Mouse (Mus musculus): ENCODE data around the gene Gm14326. TPM values are rescaled to one million over a fixed set of nuclear protein-coding genes. Genes with fewer than 3 reads are reported as not detected.
"Not testable (repeated sequence)": the region's sequence is repeated elsewhere in the genome, so short reads cannot be mapped to it uniquely, and the experiment has no call there.

Gm14326 gene
- 26.1 and 28.1 TPM in 2 replicates for total RNA-seq (2012; rRNA removed)

DNA sequence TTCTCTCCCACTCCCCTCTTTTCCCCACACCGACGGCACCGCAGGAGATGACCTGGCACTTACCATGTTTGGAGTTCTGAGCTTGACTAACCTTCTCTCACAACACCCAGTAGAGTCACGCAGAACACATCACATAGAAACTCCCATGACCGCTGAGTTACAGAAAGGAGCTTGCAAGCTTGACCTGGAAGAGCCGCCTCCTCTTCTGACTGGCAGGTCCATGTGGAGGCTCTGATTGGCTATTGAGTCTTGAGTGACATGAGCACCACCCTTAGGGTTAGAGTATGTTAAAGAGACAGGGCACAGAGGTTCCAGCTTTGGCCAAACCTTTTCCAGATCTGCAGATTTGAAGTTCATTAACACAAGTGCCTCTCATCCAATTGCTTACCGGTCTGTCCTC is at the start of gene Gm14326:
TSS of gene Gm14326 (minus strand) at position 153 of the 400 bp plus-strand sequence.
- peak within 1 kb of the TSS; percentile 63 for H3K9ac ChIP-seq (ENCODE audit: insufficient read depth, low read depth, low read length, poor library complexity, severe bottlenecking)

DNA sequence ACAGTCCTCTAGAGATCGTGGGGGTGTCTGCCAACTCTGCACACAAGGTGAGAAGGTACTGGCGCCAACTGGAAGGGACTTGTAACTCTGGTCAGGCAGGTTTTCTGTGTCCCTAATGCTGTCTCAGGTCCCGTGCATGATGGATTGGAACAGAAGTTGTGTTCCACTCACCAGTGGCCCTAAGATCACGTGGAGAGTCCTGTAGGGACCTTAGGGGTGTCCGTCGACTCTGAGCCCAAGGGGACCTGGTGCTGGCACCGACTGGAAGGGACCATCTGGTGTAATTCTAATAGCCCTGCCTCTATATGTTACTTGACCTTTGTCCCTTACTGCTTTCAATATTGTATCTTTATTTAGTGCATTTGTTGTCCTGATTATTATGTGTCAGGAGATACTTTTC is 17.7 kb upstream of the Gm14326 start:
- DNase-seq (ENCODE audit: low read depth, low spot score); H3K27ac ChIP-seq (ENCODE audit: insufficient read depth, low read depth, low read length, poor library complexity, severe bottlenecking); H3K4me1 ChIP-seq (ENCODE audit: control insufficient read depth in 2 of 2, insufficient read depth in 2 of 2, low read length in 2 of 2, poor library complexity in 1 of 2); H3K36me3 ChIP-seq (ENCODE audit: control insufficient read depth, insufficient read depth, low read length, poor library complexity, severe bottlenecking); in situ Hi-C loops (cut with MboI; ENCODE audit: low sequenced_read_pairs in 2 of 2, unreplicated experiment in 2 of 2); H3K4me3 ChIP-seq (ENCODE audit: insufficient read depth in 1 of 2, low read depth in 1 of 2, low read length in 2 of 2, poor library complexity in 1 of 2, severe bottlenecking in 1 of 2); H3K9me3 ChIP-seq (ENCODE audit: control insufficient read depth, insufficient read depth, low read depth, low read length); H3K9ac ChIP-seq (ENCODE audit: insufficient read depth, low read depth, low read length, poor library complexity, severe bottlenecking): not testable (repeated sequence)

More for the DNA sequence above, at the start of gene Gm14326:
- H3K27ac ChIP-seq (ENCODE audit: insufficient read depth, low read depth, low read length, poor library complexity, severe bottlenecking); H3K36me3 ChIP-seq (ENCODE audit: control insufficient read depth, insufficient read depth, low read length, poor library complexity, severe bottlenecking); H3K4me1 ChIP-seq (ENCODE audit: control insufficient read depth in 2 of 2, insufficient read depth in 2 of 2, low read length in 2 of 2, poor library complexity in 1 of 2); in situ Hi-C loops (cut with MboI; ENCODE audit: low sequenced_read_pairs in 2 of 2, unreplicated experiment in 2 of 2); H3K9me3 ChIP-seq (ENCODE audit: control insufficient read depth, insufficient read depth, low read depth, low read length): not testable (repeated sequence)
- peak; percentile 1 for DNase-seq (ENCODE audit: low read depth, low spot score)
- peak within 1 kb of the TSS; percentile 68 to 71 for H3K4me3 ChIP-seq (ENCODE audit: insufficient read depth in 1 of 2, low read depth in 1 of 2, low read length in 2 of 2, poor library complexity in 1 of 2, severe bottlenecking in 1 of 2)

DNA sequence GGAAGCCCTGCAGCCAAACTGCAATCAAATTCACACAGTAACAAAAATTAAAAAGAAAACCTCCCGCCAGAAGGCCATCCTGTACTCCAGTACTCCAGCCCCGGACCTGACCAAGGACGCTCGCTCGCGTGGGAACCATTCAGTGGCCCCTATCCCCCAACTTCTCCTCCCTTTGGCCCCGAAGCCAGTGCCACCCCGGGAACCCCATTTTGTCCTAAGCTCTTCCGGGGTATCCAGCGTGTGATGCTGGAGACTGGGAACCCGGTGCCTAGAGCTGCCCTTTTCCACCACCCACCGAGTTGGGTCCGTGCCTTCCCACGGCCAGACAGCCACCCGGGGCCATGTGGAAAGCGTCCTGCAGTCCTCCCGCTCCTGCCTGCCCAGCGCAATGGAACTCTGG is 363 bp downstream of the Gm14326 start:
- H3K9me3 ChIP-seq (ENCODE audit: control insufficient read depth, insufficient read depth, low read depth, low read length); in situ Hi-C loops (cut with MboI; ENCODE audit: low sequenced_read_pairs in 2 of 2, unreplicated experiment in 2 of 2); H3K27ac ChIP-seq (ENCODE audit: insufficient read depth, low read depth, low read length, poor library complexity, severe bottlenecking); H3K36me3 ChIP-seq (ENCODE audit: control insufficient read depth, insufficient read depth, low read length, poor library complexity, severe bottlenecking); DNase-seq (ENCODE audit: low read depth, low spot score); H3K4me1 ChIP-seq (ENCODE audit: control insufficient read depth in 2 of 2, insufficient read depth in 2 of 2, low read length in 2 of 2, poor library complexity in 1 of 2): not testable (repeated sequence)
- H3K4me3 ChIP-seq (ENCODE audit: insufficient read depth in 1 of 2, low read depth in 1 of 2, low read length in 2 of 2, poor library complexity in 1 of 2, severe bottlenecking in 1 of 2) = peak overlapping the region; percentile 66 to 71
- peak overlapping the region; percentile 63 for H3K9ac ChIP-seq (ENCODE audit: insufficient read depth, low read depth, low read length, poor library complexity, severe bottlenecking)

DNA sequence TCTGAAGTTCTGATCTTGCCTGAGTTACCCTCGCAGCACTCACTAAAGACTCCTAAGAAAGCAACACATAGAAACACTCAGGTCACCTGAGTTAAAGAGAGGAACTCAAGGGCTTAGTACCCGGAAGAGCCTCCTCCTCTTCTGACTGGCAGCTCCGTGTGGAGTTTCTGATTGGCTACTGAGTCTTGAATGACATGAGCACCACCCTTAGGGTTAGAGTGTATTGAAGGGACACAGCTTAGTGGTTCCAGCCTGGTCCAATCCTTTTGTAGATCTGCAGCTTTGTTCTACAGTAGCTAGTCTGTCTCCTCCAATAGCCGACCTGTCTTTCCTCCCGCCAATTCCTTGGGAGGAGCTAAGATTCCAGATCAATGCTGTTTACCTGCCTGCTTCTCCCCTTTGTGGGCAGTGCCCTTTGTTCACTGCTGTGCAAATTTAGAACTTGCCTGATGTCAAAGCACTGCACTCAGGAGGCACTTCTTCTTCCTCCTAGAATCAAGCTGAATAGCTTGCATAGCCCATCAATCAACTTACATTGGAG is 31.5 kb downstream of the Gm14326 start, which contains the start of gene Zfp972:
TSS of gene Zfp972 (minus strand) at position 51 of the 541 bp plus-strand sequence.
- in situ Hi-C loops (cut with MboI; ENCODE audit: low sequenced_read_pairs in 2 of 2, unreplicated experiment in 2 of 2); H3K27ac ChIP-seq (ENCODE audit: insufficient read depth, low read depth, low read length, poor library complexity, severe bottlenecking); H3K36me3 ChIP-seq (ENCODE audit: control insufficient read depth, insufficient read depth, low read length, poor library complexity, severe bottlenecking); H3K4me1 ChIP-seq (ENCODE audit: control insufficient read depth in 2 of 2, insufficient read depth in 2 of 2, low read length in 2 of 2, poor library complexity in 1 of 2); H3K9me3 ChIP-seq (ENCODE audit: control insufficient read depth, insufficient read depth, low read depth, low read length): not testable (repeated sequence)
- peak within 1 kb of the TSS; percentile 60 to 84 for H3K4me3 ChIP-seq (ENCODE audit: insufficient read depth in 1 of 2, low read depth in 1 of 2, low read length in 2 of 2, poor library complexity in 1 of 2, severe bottlenecking in 1 of 2)
- DNase-seq (ENCODE audit: low read depth, low spot score) = peak; percentile 17
- peak within 1 kb of the TSS; percentile 52; the same call in 1 of the 2 replicates for H3K9ac ChIP-seq (ENCODE audit: insufficient read depth, low read depth, low read length, poor library complexity, severe bottlenecking)

DNA sequence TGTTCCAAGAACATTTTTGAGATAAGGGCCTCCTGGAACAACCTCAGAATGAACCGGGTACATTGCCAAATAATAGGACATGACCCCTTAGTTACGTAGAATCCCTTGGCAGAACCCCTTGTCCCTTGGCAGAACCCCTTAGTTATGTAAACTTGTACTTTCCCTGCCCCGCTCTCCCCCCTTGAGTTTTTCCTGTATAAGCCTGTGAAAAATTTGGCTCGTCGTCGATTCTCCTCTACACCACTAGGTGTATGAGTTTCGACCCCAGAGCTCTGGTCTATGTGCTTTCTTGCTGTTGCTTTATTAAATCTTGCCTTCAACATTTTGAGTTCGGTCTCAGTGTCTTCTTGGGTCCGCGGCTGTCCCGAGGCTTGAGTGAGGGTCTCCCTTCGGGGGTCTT is 53.8 kb downstream of the Gm14326 start:
- H3K27ac ChIP-seq (ENCODE audit: insufficient read depth, low read depth, low read length, poor library complexity, severe bottlenecking); H3K4me1 ChIP-seq (ENCODE audit: control insufficient read depth in 2 of 2, insufficient read depth in 2 of 2, low read length in 2 of 2, poor library complexity in 1 of 2); H3K9ac ChIP-seq (ENCODE audit: insufficient read depth, low read depth, low read length, poor library complexity, severe bottlenecking); H3K36me3 ChIP-seq (ENCODE audit: control insufficient read depth, insufficient read depth, low read length, poor library complexity, severe bottlenecking); DNase-seq (ENCODE audit: low read depth, low spot score); H3K9me3 ChIP-seq (ENCODE audit: control insufficient read depth, insufficient read depth, low read depth, low read length); in situ Hi-C loops (cut with MboI; ENCODE audit: low sequenced_read_pairs in 2 of 2, unreplicated experiment in 2 of 2); H3K4me3 ChIP-seq (ENCODE audit: insufficient read depth in 1 of 2, low read depth in 1 of 2, low read length in 2 of 2, poor library complexity in 1 of 2, severe bottlenecking in 1 of 2): not testable (repeated sequence)

DNA sequence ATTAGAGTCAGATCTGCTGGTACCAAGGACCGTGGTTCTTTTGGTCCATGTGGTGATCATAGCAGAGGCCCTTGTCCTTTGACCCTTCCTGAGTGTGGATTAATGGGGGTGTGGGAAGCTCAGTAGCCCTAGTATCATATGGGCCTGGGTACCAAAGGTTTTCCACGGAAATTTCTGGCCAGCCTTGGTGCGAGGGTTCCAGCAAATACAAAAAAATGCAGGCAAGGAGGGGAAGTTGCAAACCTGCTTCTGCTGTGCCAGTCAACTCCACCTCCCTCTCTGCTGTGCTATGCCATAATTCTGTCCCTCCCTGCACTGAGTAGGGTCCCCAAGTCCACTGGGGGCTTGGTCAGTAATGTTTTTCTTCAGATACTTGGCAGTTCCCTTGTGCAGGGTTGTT is 58.9 kb downstream of the Gm14326 start:
- H3K36me3 ChIP-seq (ENCODE audit: control insufficient read depth, insufficient read depth, low read length, poor library complexity, severe bottlenecking); H3K9ac ChIP-seq (ENCODE audit: insufficient read depth, low read depth, low read length, poor library complexity, severe bottlenecking); H3K27ac ChIP-seq (ENCODE audit: insufficient read depth, low read depth, low read length, poor library complexity, severe bottlenecking); in situ Hi-C loops (cut with MboI; ENCODE audit: low sequenced_read_pairs in 2 of 2, unreplicated experiment in 2 of 2); DNase-seq (ENCODE audit: low read depth, low spot score); H3K4me3 ChIP-seq (ENCODE audit: insufficient read depth in 1 of 2, low read depth in 1 of 2, low read length in 2 of 2, poor library complexity in 1 of 2, severe bottlenecking in 1 of 2); H3K9me3 ChIP-seq (ENCODE audit: control insufficient read depth, insufficient read depth, low read depth, low read length); H3K4me1 ChIP-seq (ENCODE audit: control insufficient read depth in 2 of 2, insufficient read depth in 2 of 2, low read length in 2 of 2, poor library complexity in 1 of 2): not testable (repeated sequence)

DNA sequence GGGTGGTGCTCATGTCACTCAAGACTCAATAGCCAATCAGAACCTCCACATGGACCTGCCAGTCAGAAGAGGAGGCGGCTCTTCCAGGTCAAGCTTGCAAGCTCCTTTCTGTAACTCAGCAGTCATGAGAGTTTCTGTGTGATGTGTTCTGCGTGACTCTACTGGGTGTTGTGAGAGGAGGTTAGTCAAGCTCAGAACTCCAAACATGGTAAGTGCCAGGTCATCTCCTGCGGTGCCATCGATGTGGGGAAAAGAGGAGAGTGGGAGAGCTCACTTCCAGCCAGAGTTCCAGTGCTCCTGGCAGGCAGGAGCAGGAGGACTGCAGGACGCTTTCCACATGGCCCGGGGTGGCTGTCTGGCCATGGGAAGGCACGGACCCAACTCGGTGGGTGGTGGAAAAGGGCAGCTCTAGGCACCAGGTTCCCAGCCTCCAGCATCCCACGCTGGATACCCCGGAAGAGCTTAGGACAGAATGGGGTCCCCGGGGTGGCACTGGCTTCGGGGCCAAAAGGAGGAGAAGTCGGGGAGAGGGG is 60.0 kb downstream of the Gm14326 start, which contains the start of gene Gm14327:
TSS of gene Gm14327 (plus strand) at position 51 of the 533 bp plus-strand sequence.
- H3K27ac ChIP-seq (ENCODE audit: insufficient read depth, low read depth, low read length, poor library complexity, severe bottlenecking); in situ Hi-C loops (cut with MboI; ENCODE audit: low sequenced_read_pairs in 2 of 2, unreplicated experiment in 2 of 2); H3K36me3 ChIP-seq (ENCODE audit: control insufficient read depth, insufficient read depth, low read length, poor library complexity, severe bottlenecking); H3K9me3 ChIP-seq (ENCODE audit: control insufficient read depth, insufficient read depth, low read depth, low read length); H3K4me1 ChIP-seq (ENCODE audit: control insufficient read depth in 2 of 2, insufficient read depth in 2 of 2, low read length in 2 of 2, poor library complexity in 1 of 2); DNase-seq (ENCODE audit: low read depth, low spot score): not testable (repeated sequence)
- Histone ChIP-seq H3K9ac (ENCODE audit: insufficient read depth, low read depth, low read length, poor library complexity, severe bottlenecking) (peak within 1 kb of the TSS; percentile 57), H3K4me3 (ENCODE audit: insufficient read depth in 1 of 2, low read depth in 1 of 2, low read length in 2 of 2, poor library complexity in 1 of 2, severe bottlenecking in 1 of 2) (peak within 1 kb of the TSS; percentile 63 to 69)

DNA sequence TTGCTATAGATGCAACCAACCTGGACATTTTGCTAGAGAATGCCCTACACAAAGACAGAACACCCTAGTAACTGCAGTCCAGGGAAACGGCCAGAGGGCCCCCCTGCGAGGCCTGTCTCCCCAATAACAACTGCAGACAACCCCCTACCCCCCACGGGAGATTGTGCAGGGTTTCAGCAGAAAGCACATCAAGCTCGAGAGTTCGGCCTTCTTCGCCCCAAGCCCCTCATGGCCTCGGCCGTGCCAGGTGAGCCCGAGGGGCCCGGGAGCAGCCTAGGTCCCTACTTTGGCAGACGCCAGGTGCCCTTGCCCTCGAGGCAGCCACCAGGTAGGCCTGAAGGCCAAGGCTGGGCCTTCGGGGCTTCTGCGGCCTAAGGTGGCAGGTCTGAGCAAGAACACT is 69.4 kb downstream of the Gm14326 start:
- H3K9me3 ChIP-seq (ENCODE audit: control insufficient read depth, insufficient read depth, low read depth, low read length); in situ Hi-C loops (cut with MboI; ENCODE audit: low sequenced_read_pairs in 2 of 2, unreplicated experiment in 2 of 2); DNase-seq (ENCODE audit: low read depth, low spot score); H3K36me3 ChIP-seq (ENCODE audit: control insufficient read depth, insufficient read depth, low read length, poor library complexity, severe bottlenecking); H3K27ac ChIP-seq (ENCODE audit: insufficient read depth, low read depth, low read length, poor library complexity, severe bottlenecking); H3K4me3 ChIP-seq (ENCODE audit: insufficient read depth in 1 of 2, low read depth in 1 of 2, low read length in 2 of 2, poor library complexity in 1 of 2, severe bottlenecking in 1 of 2); H3K4me1 ChIP-seq (ENCODE audit: control insufficient read depth in 2 of 2, insufficient read depth in 2 of 2, low read length in 2 of 2, poor library complexity in 1 of 2); H3K9ac ChIP-seq (ENCODE audit: insufficient read depth, low read depth, low read length, poor library complexity, severe bottlenecking): not testable (repeated sequence)

Measured in ES-E14 (cell line).